Mouse (Mus musculus): ENCODE measurements at regions not wholly inside any gene's neighbourhood (a gene's known extent, or its start where the extent isn't known, plus 50 kb on each side); places are given as distances from the start of the nearest gene placed in this dataset.
A peak's percentile ranks its signal among the peaks of the same experiment; 100 is the strongest.

DNA sequence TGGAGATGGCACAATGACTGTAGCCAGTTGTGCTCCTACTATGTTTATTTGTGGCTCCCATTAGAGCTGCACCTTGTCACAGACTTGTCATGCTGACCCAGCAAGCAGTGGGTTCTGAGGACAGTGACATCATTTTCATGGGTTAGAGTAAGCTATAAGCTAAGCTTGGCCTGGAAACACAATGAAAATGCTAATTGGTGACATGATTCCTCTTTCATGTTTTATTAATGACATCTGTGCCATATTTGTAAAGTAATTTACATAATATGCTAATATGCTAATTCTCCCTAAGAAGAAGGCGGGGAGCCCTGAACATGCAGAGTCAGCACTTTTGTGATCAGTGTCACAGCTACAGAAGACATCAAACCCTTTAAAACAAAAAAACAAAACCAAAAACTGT lies 168.2 kb downstream of the Irs2 start:
- no peak for TF ChIP-seq UBTF (IDR thresholded peaks at IDR 0.05; ENCODE audit: borderline replicate concordance, insufficient read depth, low read depth, low read length)
- peak; percentile 62; the same call in 1 of the 2 replicates for TF ChIP-seq MAFK (IDR thresholded peaks at IDR 0.05; ENCODE audit: borderline replicate concordance, low read depth, low read length)
- no peak for TF ChIP-seq E2F4 (IDR thresholded peaks at IDR 0.05; ENCODE audit: borderline replicate concordance, low read depth, low read length)
- no peak for TF ChIP-seq JUND (IDR thresholded peaks at IDR 0.05; ENCODE audit: low read depth, low read length)
- TF ChIP-seq MAX (IDR thresholded peaks at IDR 0.05; ENCODE audit: low read length): no peak
- Histone ChIP-seq H3K4me3 (ENCODE audit: control insufficient read depth in 1 of 2, insufficient read depth in 1 of 2, low read depth in 2 of 2, low read length in 2 of 2) (no peak overlapping the region), H3K9ac (ENCODE audit: control insufficient read depth, low read depth, low read length, poor library complexity, severe bottlenecking) (no peak overlapping the region), H3K36me3 (ENCODE audit: control insufficient read depth in 1 of 2, insufficient read depth in 2 of 2, low read length in 2 of 2) (no peaks in the 10 kb centered on the region), H3K27me3 (ENCODE audit: control insufficient read depth in 1 of 2, insufficient read depth in 2 of 2, low read length in 2 of 2) (no peaks in the 10 kb centered on the region; a peak in 1 of 4 replicates), H3K79me2 (ENCODE audit: control insufficient read depth, insufficient read depth, low read length, poor library complexity) (no peaks in the 10 kb centered on the region), H3K9me3 (replicated peaks; ENCODE audit: insufficient read depth, low read length) (no peaks in the 10 kb centered on the region), H3K27ac (ENCODE audit: control insufficient read depth, low read depth, low read length) (no peak overlapping the region), H3K4me1 (ENCODE audit: control insufficient read depth in 1 of 2, insufficient read depth in 2 of 2, low read length in 2 of 2) (peaks cover 0 to 10% of the 10 kb centered on the region in 2 experiments; a peak in 2 of 4 replicates)
- no peak for DNase-seq (ENCODE audit: low read depth, low spot score)

DNA sequence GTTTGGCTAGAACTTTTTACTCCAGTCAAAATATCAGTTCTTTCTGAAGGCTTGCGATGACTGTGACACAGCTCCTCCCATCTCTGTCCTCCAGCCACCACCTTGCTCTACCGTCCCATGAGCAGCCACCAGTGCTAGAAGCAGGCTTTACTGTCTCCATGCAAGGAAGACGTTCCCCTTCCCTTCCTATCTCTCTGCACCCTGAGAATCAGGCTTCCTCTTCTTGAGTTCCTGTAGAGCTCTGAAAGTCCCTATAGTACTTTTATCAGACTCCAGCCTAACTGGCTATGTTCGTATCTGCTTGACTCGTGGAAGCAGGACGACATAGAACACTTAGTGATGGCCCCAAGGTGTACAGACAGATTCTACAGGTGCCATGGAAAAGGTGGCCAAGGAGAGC lies 173.2 kb downstream of the Irs2 start:
- Histone ChIP-seq H3K4me3 (ENCODE audit: control insufficient read depth in 1 of 2, insufficient read depth in 1 of 2, low read depth in 2 of 2, low read length in 2 of 2) (0 out of 4 replicates have a peak overlapping the region, but pooled peaks of 1 of the 2 experiments have one; percentile 6), H3K4me1 (ENCODE audit: control insufficient read depth in 1 of 2, insufficient read depth in 2 of 2, low read length in 2 of 2) (peaks cover 0 to 20% of the 10 kb centered on the region in 2 experiments; a peak in 2 of 4 replicates), H3K27me3 (ENCODE audit: control insufficient read depth in 1 of 2, insufficient read depth in 2 of 2, low read length in 2 of 2) (no peaks in the 10 kb centered on the region), H3K36me3 (ENCODE audit: control insufficient read depth in 1 of 2, insufficient read depth in 2 of 2, low read length in 2 of 2) (peaks cover 0 to 5% of the 10 kb centered on the region in 2 experiments; a peak in 2 of 4 replicates), H3K79me2 (ENCODE audit: control insufficient read depth, insufficient read depth, low read length, poor library complexity) (no peaks in the 10 kb centered on the region), H3K9me3 (replicated peaks; ENCODE audit: insufficient read depth, low read length) (no peaks in the 10 kb centered on the region), H3K27ac (ENCODE audit: control insufficient read depth, low read depth, low read length) (no peak overlapping the region), H3K9ac (ENCODE audit: control insufficient read depth, low read depth, low read length, poor library complexity, severe bottlenecking) (no peak overlapping the region)
- DNase-seq (ENCODE audit: low read depth, low spot score): peak; percentile 75
- no peak for TF ChIP-seq HCFC1 (IDR thresholded peaks at IDR 0.05; ENCODE audit: low read depth, low read length)
- TF ChIP-seq POLR2AphosphoS5 (IDR thresholded peaks at IDR 0.05; ENCODE audit: borderline replicate concordance, low read depth, low read length): no peak
- TF ChIP-seq ELF1 (IDR thresholded peaks at IDR 0.05; ENCODE audit: low read depth, low read length): no peak
- no peak for TF ChIP-seq JUND (IDR thresholded peaks at IDR 0.05; ENCODE audit: low read depth, low read length)
- no peak for TF ChIP-seq ETS1 (IDR thresholded peaks at IDR 0.05; ENCODE audit: low read depth, low read length)
- TF ChIP-seq UBTF (IDR thresholded peaks at IDR 0.05; ENCODE audit: borderline replicate concordance, insufficient read depth, low read depth, low read length): no peak
- TF ChIP-seq TCF12 (IDR thresholded peaks at IDR 0.05; ENCODE audit: low read depth, low read length): peak; percentile 14; the same call in 1 of the 2 replicates
- TF ChIP-seq ZNF384 (IDR thresholded peaks at IDR 0.05; ENCODE audit: low read depth, low read length): no peak
- no peak for TF ChIP-seq MYC (IDR thresholded peaks at IDR 0.05; ENCODE audit: low read depth, low read length)
- no peak for TF ChIP-seq MAFK (IDR thresholded peaks at IDR 0.05; ENCODE audit: borderline replicate concordance, low read depth, low read length)
- TF ChIP-seq GABPA (IDR thresholded peaks at IDR 0.05; ENCODE audit: low read depth, low read length): no peak
- TF ChIP-seq NRF1 (IDR thresholded peaks at IDR 0.05; ENCODE audit: insufficient read depth, low read depth, low read length, poor library complexity, severe bottlenecking): no peak
- no peak for TF ChIP-seq MXI1 (IDR thresholded peaks at IDR 0.05; ENCODE audit: low read depth, low read length)
- no peak for TF ChIP-seq MEF2A (IDR thresholded peaks at IDR 0.05; ENCODE audit: extremely low read depth, insufficient replicate concordance, low read depth, low read length, poor library complexity, severe bottlenecking)
- TF ChIP-seq TBP (IDR thresholded peaks at IDR 0.05; ENCODE audit: low read depth, low read length): peak; percentile 49; the same call in 1 of the 2 replicates
- TF ChIP-seq CHD1 (IDR thresholded peaks at IDR 0.05; ENCODE audit: low read depth, low read length): no peak
- no peak for TF ChIP-seq ZKSCAN1 (IDR thresholded peaks at IDR 0.05; ENCODE audit: low read depth, low read length)
- no peak for TF ChIP-seq USF1 (IDR thresholded peaks at IDR 0.05; ENCODE audit: low read depth, low read length)
- no peak for TF ChIP-seq CTCF (IDR thresholded peaks at IDR 0.05 in 2 of 3, conservative IDR thresholded peaks at IDR 0.05 in 1 of 3; ENCODE audit: control insufficient read depth in 1 of 3, insufficient read depth in 1 of 3, low read depth in 2 of 3, low read length in 3 of 3, poor library complexity in 1 of 3, severe bottlenecking in 1 of 3)
- TF ChIP-seq BHLHE40 (IDR thresholded peaks at IDR 0.05; ENCODE audit: borderline replicate concordance, low read depth, low read length): no peak
- TF ChIP-seq POLR2AphosphoS2 (IDR thresholded peaks at IDR 0.05; ENCODE audit: low read length): no peak
- TF ChIP-seq RCOR1 (IDR thresholded peaks at IDR 0.05; ENCODE audit: low read depth, low read length): no peak
- TF ChIP-seq ZC3H11A (IDR thresholded peaks at IDR 0.05; ENCODE audit: low read depth, low read length): no peak
- no peak for TF ChIP-seq MAX (IDR thresholded peaks at IDR 0.05; ENCODE audit: low read length)
- TF ChIP-seq GATA1 (IDR thresholded peaks at IDR 0.05; ENCODE audit: low read depth, low read length): peak; percentile 49; the same call in 1 of the 2 replicates
- TF ChIP-seq ZMIZ1 (IDR thresholded peaks at IDR 0.05; ENCODE audit: low read depth, low read length): no peak
- TF ChIP-seq SMC3 (IDR thresholded peaks at IDR 0.05; ENCODE audit: low read depth, low read length): 0 out of 2 replicates have a peak, but pooled peaks have one; percentile 10
- TF ChIP-seq EP300 (IDR thresholded peaks at IDR 0.05; ENCODE audit: low read depth in 1 of 2, low read length in 2 of 2): peak; percentile 48 to 62; a peak in 3 of 4 replicates
- no peak for TF ChIP-seq RAD21 (IDR thresholded peaks at IDR 0.05; ENCODE audit: low read depth, low read length)
